Mouse (Mus musculus) CH12.LX (cell line): Measurements from ENCODE around the gene Zbtb11. TPM values are rescaled to one million over a fixed set of nuclear protein-coding genes. Genes with fewer than 3 reads are reported as not detected.

Experiments used
- DNase-seq: peaks from one replicate; pipeline ENCODE4 v3.0.0-alpha.2; 2013; ENCODE audit errors: extremely low read depth
- H3K27ac ChIP-seq: 2 replicates; pipeline ENCODE4 v1.5.1; 2012; ENCODE audit warnings: low read depth, mild to moderate bottlenecking, control low read depth, moderate library complexity; ENCODE audit not compliant: insufficient read depth
- H3K27me3 ChIP-seq: replicated peaks from 2 replicates; pipeline ENCODE3; 2012; ENCODE audit warnings: inconsistent platforms
- H3K36me3 ChIP-seq, 2 experiments: replicated peaks in 1 of 2; 2 replicates each; pipeline versions ENCODE3 to v1.6.1; 2012; ENCODE audit warnings: inconsistent platforms in 1 of 2, low read length in 1 of 2, mild to moderate bottlenecking in 1 of 2, mixed read lengths in 1 of 2, moderate library complexity in 1 of 2; ENCODE audit not compliant: control insufficient read depth in 1 of 2, insufficient read depth in 1 of 2
- H3K4me1 ChIP-seq, 2 experiments: 2 replicates each; pipeline ENCODE4 v1.6.1; 2012; ENCODE audit warnings: inconsistent platforms in 1 of 2, moderate library complexity in 1 of 2; ENCODE audit not compliant: insufficient read depth in 2 of 2, control insufficient read depth in 1 of 2
- H3K4me2 ChIP-seq: 2 replicates; pipeline ENCODE4 v1.6.1; 2012; ENCODE audit warnings: low read depth, mild to moderate bottlenecking, control low read depth; ENCODE audit not compliant: poor library complexity, insufficient read depth, severe bottlenecking
- H3K4me3 ChIP-seq, 3 experiments: fragments of 150-350 bp in 1 of 3; sonication (generic) in 1 of 3; replicated peaks in 1 of 3; 2 replicates each; pipeline versions ENCODE3 to v1.5.1; 2011 to 2012; ENCODE audit warnings: low read depth in 2 of 3, low read length in 2 of 3, mild to moderate bottlenecking in 2 of 3, moderate library complexity in 2 of 3, control low read depth in 1 of 3, improper control_type of control experiment in 1 of 3, inconsistent platforms in 1 of 3, mixed read lengths in 1 of 3; ENCODE audit not compliant: poor library complexity in 1 of 3
- H3K79me2 ChIP-seq: replicated peaks from 2 replicates; pipeline ENCODE4 v1.6.1; 2012; ENCODE audit warnings: mild to moderate bottlenecking, moderate library complexity; ENCODE audit not compliant: control insufficient read depth, poor library complexity, insufficient read depth, severe bottlenecking; ENCODE audit errors: extremely low read depth
- H3K9ac ChIP-seq: 2 replicates; pipeline ENCODE4 v1.6.1; 2012; ENCODE audit warnings: low read depth, mild to moderate bottlenecking, control low read depth, moderate library complexity; ENCODE audit not compliant: insufficient read depth
- H3K9me3 ChIP-seq: replicated peaks from 2 replicates; pipeline ENCODE3; 2012; ENCODE audit warnings: low read length, inconsistent platforms, mixed read lengths
- BHLHE40 ChIP-seq: IDR thresholded peaks from 2 replicates; pipeline ENCODE4 v1.6.1; 2011; ENCODE audit warnings: mild to moderate bottlenecking, low read depth, low read length, improper control_type of control experiment
- CHD1 ChIP-seq: IDR thresholded peaks from 2 replicates; pipeline ENCODE4 v1.6.1; 2012; ENCODE audit warnings: low read depth, low read length, improper control_type of control experiment, inconsistent platforms
- CHD2 ChIP-seq: IDR thresholded peaks from 2 replicates; pipeline ENCODE4 v1.6.1; 2011; ENCODE audit warnings: low read length, improper control_type of control experiment
- CTCF ChIP-seq, 2 experiments: IDR thresholded peaks in 1 of 2; conservative IDR thresholded peaks in 1 of 2; 2 replicates each; pipeline ENCODE4 v1.5.1; 2011 to 2012; ENCODE audit warnings: low read depth in 2 of 2, low read length in 2 of 2, improper control_type of control experiment in 1 of 2, inconsistent platforms in 1 of 2, mild to moderate bottlenecking in 1 of 2, moderate library complexity in 1 of 2
- E2F4 ChIP-seq: IDR thresholded peaks from 2 replicates; pipeline ENCODE4 v1.6.1; 2011; ENCODE audit warnings: low read depth, low read length, improper control_type of control experiment; ENCODE audit not compliant: insufficient replicate concordance
- ETS1 ChIP-seq: conservative IDR thresholded peaks from 2 replicates; pipeline ENCODE4 v1.6.1; 2012; ENCODE audit warnings: low read depth, mild to moderate bottlenecking, inconsistent platforms, low read length, improper control_type of control experiment, moderate library complexity
- HCFC1 ChIP-seq: IDR thresholded peaks from 2 replicates; pipeline ENCODE4 v1.6.1; 2012; ENCODE audit warnings: low read depth, mild to moderate bottlenecking, inconsistent platforms, low read length, improper control_type of control experiment
- IRF4 ChIP-seq: IDR thresholded peaks from 2 replicates; pipeline ENCODE4 v1.6.1; 2014; ENCODE audit warnings: low read depth, mild to moderate bottlenecking, inconsistent platforms, low read length, improper control_type of control experiment
- MAX ChIP-seq: IDR thresholded peaks from 2 replicates; pipeline ENCODE4 v1.6.1; 2011; ENCODE audit warnings: low read length, improper control_type of control experiment
- MAZ ChIP-seq: IDR thresholded peaks from 2 replicates; pipeline ENCODE4 v1.6.1; 2012; ENCODE audit warnings: low read depth, mild to moderate bottlenecking, inconsistent platforms, low read length, improper control_type of control experiment, moderate library complexity
- MEF2A ChIP-seq: IDR thresholded peaks from 2 replicates; pipeline ENCODE4 v1.6.1; 2014; ENCODE audit warnings: low read depth, mild to moderate bottlenecking, inconsistent platforms, low read length, improper control_type of control experiment, borderline replicate concordance
- MXI1 ChIP-seq: IDR thresholded peaks from 2 replicates; pipeline ENCODE4 v1.6.1; 2011; ENCODE audit warnings: mild to moderate bottlenecking, low read depth, low read length, improper control_type of control experiment
- MYC ChIP-seq: IDR thresholded peaks from 2 replicates; pipeline ENCODE4 v1.6.1; 2011; ENCODE audit warnings: low read depth, mild to moderate bottlenecking, improper control_type of control experiment, low read length
- NELFE ChIP-seq: IDR thresholded peaks from 2 replicates; pipeline ENCODE4 v1.6.1; 2011; ENCODE audit warnings: low read depth, low read length, improper control_type of control experiment
- NRF1 ChIP-seq: IDR thresholded peaks from 2 replicates; pipeline ENCODE4 v1.6.1; 2014; ENCODE audit warnings: low read depth, mild to moderate bottlenecking, inconsistent platforms, low read length, improper control_type of control experiment, moderate library complexity
- POLR2AphosphoS2 ChIP-seq: IDR thresholded peaks from 2 replicates; pipeline ENCODE4 v1.6.1; 2011; ENCODE audit warnings: low read depth, low read length, improper control_type of control experiment
- SIN3A ChIP-seq: IDR thresholded peaks from 2 replicates; pipeline ENCODE4 v1.6.1; 2012; ENCODE audit warnings: low read length, improper control_type of control experiment, inconsistent platforms
- UBTF ChIP-seq: IDR thresholded peaks from 2 replicates; pipeline ENCODE4 v1.6.1; 2012; ENCODE audit warnings: low read depth, mild to moderate bottlenecking, inconsistent platforms, low read length, improper control_type of control experiment, moderate library complexity
- USF1 ChIP-seq: IDR thresholded peaks from 2 replicates; pipeline ENCODE4 v1.6.1; 2014; ENCODE audit warnings: low read depth, mild to moderate bottlenecking, inconsistent platforms, low read length, improper control_type of control experiment
- USF2 ChIP-seq: conservative IDR thresholded peaks from 2 replicates; pipeline ENCODE4 v1.6.1; 2011; ENCODE audit warnings: low read depth, low read length, improper control_type of control experiment
- ZC3H11A ChIP-seq: IDR thresholded peaks from 2 replicates; pipeline ENCODE4 v1.6.1; 2012; ENCODE audit warnings: low read depth, mild to moderate bottlenecking, inconsistent platforms, low read length, improper control_type of control experiment
- ZKSCAN1 ChIP-seq: IDR thresholded peaks from 2 replicates; pipeline ENCODE4 v1.6.1; 2012; ENCODE audit warnings: low read depth, inconsistent platforms, low read length, improper control_type of control experiment, borderline replicate concordance
- ZMIZ1 ChIP-seq: IDR thresholded peaks from 2 replicates; pipeline ENCODE4 v1.6.1; 2012; ENCODE audit warnings: low read depth, mild to moderate bottlenecking, inconsistent platforms, low read length, improper control_type of control experiment
- dilution Hi-C: fragments of 300-500 bp; cut with MboI; formaldehyde crosslinking; loops from 2 replicates; pipeline ENCODE4 v1.14.3; 2020; ENCODE audit warnings: low sequenced_read_pairs; ENCODE audit not compliant: extremely low pct_unique_long_range_greater_than_20kb, extremely low pct_ligation_motif_present
- in situ Hi-C: fragments of 300-500 bp; cut with MboI; formaldehyde crosslinking; loops from 3 replicates; pipeline ENCODE4 v1.14.3; 2019; ENCODE audit warnings: low sequenced_read_pairs, low pct_ligation_motif_present, low pct_unique_long_range_greater_than_20kb, mixed read lengths
- polyA plus RNA-seq: library from polyadenylated mRNA; unstranded; fragments of >175 nt; gene quantifications from 2 replicates; pipeline ENCODE4 v1.2.1, GENCODE M21; 2012; ENCODE audit warnings: low read depth; ENCODE audit not compliant: insufficient read length
- total RNA-seq, 2 experiments: library from RNA; depleted of rRNA; stranded (reverse); fragments of 300-350 nt in 1 of 2; fragments of >200 nt in 1 of 2; gene quantifications; 2 replicates each; pipeline ENCODE4 v1.2.3; 2012 to 2014

The Zbtb11 gene
- total and polyA plus RNA-seq, 3 experiments, result 19.8 to 33.0 (median 21.4) TPM

DNA sequence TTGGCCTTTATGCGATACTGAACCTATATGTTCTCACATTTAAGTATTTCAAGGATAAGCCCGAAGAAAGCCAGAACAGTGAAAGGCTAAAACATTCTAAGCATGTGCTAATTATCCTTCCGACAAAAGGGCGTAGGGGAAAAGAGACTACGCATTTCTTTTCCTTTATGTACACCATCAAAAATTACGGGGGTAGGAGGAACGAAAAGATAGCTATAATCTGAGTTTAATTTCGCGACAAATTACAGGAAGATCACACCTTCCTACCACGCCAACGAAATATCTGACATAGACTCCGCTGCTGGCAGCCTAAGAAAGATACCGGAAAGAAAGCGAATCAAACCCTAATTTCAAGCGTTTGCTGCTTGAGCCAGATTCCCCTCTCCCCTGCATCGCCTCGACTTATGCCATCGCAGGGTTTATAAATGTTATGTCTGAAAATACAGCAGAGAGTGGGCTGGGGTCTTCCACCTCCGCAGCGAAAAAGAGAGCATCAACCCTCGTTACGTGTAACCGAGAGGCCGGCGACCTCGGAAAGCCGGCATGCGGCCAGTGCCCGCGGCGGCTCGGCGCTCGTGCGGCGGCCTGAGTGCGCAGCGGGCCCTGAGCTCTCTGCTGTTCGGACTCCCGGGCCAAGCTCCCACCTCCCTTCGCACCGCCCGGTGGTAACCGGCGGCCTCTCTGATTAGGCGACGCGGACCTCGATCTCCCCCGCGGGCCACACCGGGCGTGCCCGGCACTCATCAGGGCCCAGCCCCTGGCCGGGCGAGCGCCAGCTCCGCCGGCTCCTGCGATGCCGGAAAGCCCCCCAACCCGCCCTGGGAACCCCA lies 55.3 kb downstream of the Zbtb11 start:
- Histone ChIP-seq H3K9me3 (no peaks in the 10 kb centered on the region), H3K36me3 (peaks cover 20 to 59% of the 10 kb centered on the region in 2 experiments), H3K27ac (peak overlapping the region; percentile 34; the same call in 1 of the 2 replicates), H3K4me1 (peaks cover 19 to 75% of the 10 kb centered on the region in 2 experiments), H3K4me2 (peak overlapping the region; percentile 100), H3K4me3 (peak overlapping the region; percentile 80 to 91 (median 84)), H3K79me2 (peaks cover 73% of the 10 kb centered on the region), H3K27me3 (no peaks in the 10 kb centered on the region), H3K9ac (peak overlapping the region; percentile 95)
- in situ Hi-C loops (loop anchor here (5.0 kb wide), 1 partner anchor 37 kb away; no protein-coding TSS in a partner anchor), dilution Hi-C loops (no loop called here)
- no peak for TF ChIP-seq MAZ
- TF ChIP-seq BHLHE40, result peak; percentile 22
- TF ChIP-seq IRF4, result peak; percentile 21; the same call in 1 of the 2 replicates
- TF ChIP-seq ZKSCAN1, result no peak
- TF ChIP-seq MXI1, result peak; percentile 51
- TF ChIP-seq MYC, result peak; percentile 60; the same call in 1 of the 2 replicates
- TF ChIP-seq UBTF, result peak; percentile 87; the same call in 1 of the 2 replicates
- 0 out of 2 replicates have a peak, but pooled peaks have one; percentile 9 for TF ChIP-seq MEF2A
- no peak for TF ChIP-seq NELFE
- peak; percentile 81 for TF ChIP-seq CHD1
- TF ChIP-seq CHD2, result 0 out of 2 replicates have a peak, but pooled peaks have one; percentile 10
- TF ChIP-seq NRF1, result peak; percentile 22; the same call in 1 of the 2 replicates
- TF ChIP-seq CTCF (conservative IDR thresholded peaks at IDR 0.05 in 1 of 2, IDR thresholded peaks at IDR 0.05 in 1 of 2; ENCODE audit: low read depth in 2 of 2, low read length in 2 of 2), result no peak
- TF ChIP-seq ETS1, result no peak
- no peak for TF ChIP-seq ZC3H11A
- TF ChIP-seq POLR2AphosphoS2, result no peak
- TF ChIP-seq USF2, result no peak
- TF ChIP-seq SIN3A, result no peak; the same call in none of the 2 replicates
- TF ChIP-seq HCFC1, result no peak
- TF ChIP-seq MAX, result peak; percentile 63; the same call in 1 of the 2 replicates
- no peak for TF ChIP-seq E2F4
- TF ChIP-seq ZMIZ1, result no peak
- TF ChIP-seq USF1, result no peak
- peak; percentile 31 for DNase-seq
